Mouse (Mus musculus) T-helper 1 cell (primary cell): ENCODE results near the gene Cd96.

ENCODE experiments used
- in situ Hi-C: fragments of 300-600 bp; cut with MboI, MseI; formaldehyde crosslinking; loops from one replicate; pipeline ENCODE4 v1.15.1; 2025; ENCODE audit warnings: high pct_unique_total_duplicates

Cd96 gene

DNA sequence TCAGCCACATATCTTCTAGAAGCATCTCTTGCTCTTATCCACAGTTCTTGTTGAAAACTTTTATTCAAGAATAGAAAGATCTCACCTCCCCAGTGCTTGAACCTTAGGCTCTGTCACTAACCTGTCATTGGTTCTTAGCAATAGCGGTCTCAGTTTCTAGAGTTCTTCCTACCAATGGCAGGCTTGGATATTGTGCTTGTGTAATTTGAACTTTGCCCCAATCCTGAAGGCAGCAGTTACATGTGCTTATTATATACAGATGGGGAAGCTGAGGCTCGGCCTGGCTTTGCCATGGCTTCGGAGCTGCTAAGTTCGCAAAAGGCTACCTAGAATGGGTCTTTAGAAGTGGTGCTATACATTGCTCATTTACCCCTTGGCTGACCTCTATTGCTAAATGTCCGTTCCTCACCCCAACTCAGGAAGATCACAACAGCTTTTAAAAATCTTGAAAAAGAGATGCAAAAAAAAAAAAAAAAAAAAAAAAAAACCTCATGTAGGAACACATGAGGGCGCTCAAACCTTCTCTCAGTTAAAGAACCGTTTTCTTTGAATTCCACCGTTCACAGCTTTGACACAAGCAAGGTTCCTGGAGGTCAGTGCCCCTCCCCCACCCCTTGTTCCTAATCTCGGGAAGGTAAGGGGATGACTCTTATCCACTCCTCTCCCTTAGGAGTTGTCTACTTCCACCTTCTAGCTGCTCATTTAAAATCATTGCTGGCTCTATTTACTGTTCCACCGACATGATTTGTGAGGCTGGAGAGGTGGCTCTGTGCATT, 129.0 kb downstream of the Cd96 start:
- in situ Hi-C loops: no loop called here

DNA sequence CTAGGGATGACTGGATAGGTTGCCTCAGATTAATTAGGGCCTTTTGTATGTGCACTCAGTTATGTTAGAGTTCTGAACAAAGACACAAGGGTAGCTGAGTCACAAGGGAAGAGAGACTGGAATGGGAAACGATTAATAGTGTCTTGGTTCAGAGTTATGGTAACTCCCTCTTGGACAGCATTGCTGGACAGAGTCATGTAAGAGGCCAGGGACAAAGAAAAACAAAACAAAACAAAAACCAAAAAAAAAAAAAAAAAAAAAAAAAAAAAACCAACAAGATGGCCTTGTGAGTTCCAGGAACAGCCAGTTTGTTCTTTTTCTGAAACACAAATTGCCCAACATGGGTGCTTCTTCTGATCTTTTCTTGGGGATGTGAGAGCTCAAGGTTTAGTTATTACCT, 133.8 kb downstream of the Cd96 start:
- in situ Hi-C loops: loop anchor here (10.0 kb wide), 1 partner anchor 109 kb away; no protein-coding TSS in a partner anchor
